Mouse (Mus musculus) heart, postnatal 36 days (tissue): ENCODE data around the gene Steap1. TPM values are rescaled to one million over a fixed set of nuclear protein-coding genes. Genes with fewer than 3 reads are reported as not detected.

Experiments
- DNase-seq, 2 experiments: peaks; one replicate each; pipeline ENCODE4 v3.0.0; 2021 to 2022
- intact Hi-C: fragments of 180-260 bp; cut with DNase I; formaldehyde crosslinking; loops from one replicate; pipeline ENCODE4 v1.15.1; 2025
- total RNA-seq, 2 experiments: library from RNA; stranded (reverse); gene quantifications; 2 replicates each; pipeline ENCODE4 v1.2.3; 2021

The Steap1 gene
- total RNA-seq, 2 experiments from 2014 or later = 0.22 TPM; not detected in 1

DNA sequence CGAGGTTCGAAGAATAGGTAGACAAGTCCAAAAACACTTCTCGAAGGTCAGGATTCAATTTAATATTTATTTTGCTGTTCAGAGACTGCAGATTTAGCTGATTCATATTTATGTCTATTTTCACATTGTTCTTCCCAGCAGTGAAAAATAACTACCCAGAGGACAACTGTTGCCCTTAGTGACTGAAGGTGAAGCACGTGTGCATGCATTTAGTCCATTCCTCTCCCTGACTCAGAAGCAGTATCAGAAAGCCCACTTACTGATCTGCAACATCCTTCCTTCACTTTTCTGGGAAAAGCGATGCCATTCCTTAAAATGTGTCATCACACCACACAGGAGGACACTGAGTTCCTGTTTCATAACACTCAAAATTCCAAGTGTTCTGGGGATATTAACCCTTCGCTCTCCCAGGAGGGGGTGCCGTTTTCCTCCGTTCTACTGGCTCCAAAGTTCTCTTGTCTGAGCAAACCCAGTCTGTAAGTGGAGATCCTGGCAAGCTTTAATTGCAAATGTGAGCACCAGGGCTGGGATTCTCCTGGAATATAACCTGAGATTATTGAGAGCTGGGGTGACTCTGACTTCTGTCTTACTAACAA is 60.1 kb downstream of the Steap1 start:
- intact Hi-C loops = no loop called here
- no peak for DNase-seq

DNA sequence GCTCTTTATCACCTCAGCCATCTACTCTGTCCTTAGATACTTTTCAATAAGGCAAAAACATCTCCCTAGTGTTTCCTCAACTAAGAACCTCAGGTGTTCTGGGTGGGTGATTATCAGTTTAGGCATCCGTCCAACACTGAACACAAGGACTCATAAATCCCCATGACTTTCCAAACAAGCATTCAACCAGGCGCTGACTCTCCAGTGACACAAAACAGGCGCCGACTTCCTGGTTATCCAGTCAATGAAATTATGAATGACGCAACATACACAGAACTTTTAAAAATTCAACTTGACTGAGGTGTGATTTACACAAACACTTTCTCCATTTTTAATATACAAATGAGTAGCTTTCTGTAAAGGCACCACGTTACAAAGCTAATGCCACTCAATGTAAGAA is 60.9 kb downstream of the Steap1 start:
- DNase-seq = no peak
- intact Hi-C loops = no loop called here

DNA sequence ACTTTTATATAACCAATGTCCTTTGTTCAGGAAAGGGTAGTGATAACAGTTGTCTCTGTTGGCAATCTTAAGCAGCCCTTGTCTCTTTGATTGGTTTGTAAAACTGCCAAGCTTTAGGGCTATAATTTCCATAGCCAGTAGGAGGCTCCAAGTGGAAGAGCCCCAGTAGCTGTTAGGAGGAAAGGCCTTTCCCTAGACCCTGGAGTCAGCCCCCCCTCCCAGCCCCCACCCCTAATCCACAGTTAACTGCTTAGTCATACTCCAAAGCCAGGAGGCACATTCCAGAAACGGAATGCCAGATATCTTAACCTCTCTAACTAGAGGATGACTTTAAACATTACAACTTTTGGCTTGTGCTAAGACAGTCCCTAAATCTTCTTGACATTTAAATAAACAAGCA is 62.2 kb downstream of the Steap1 start:
- no peak for DNase-seq
- intact Hi-C loops = no loop called here

Other genes starting within 250 kb of the Steap1 start
- gene Cldn12, start 234.4 kb downstream of the Steap1 start, total RNA-seq = 10 to 100 TPM; 19.0 to 23.5 TPM
- gene Gtpbp10, start 189.8 kb downstream of the Steap1 start, total RNA-seq = 10 to 100 TPM; 10.6 to 10.9 TPM
- not detected for gene Gm8773, start 175.5 kb downstream of the Steap1 start, total RNA-seq
- gene Cfap69, start 85.1 kb downstream of the Steap1 start, total RNA-seq = under 1 TPM; 0.28 to 0.73 TPM
- under 1 TPM; 0.60 to 0.72 TPM for gene Steap2, start 54.7 kb downstream of the Steap1 start, total RNA-seq